Mouse (Mus musculus): Measurements from ENCODE around the gene Nab2. TPM values are rescaled to one million over a fixed set of nuclear protein-coding genes. Genes with fewer than 3 reads are reported as not detected.

Gene Nab2
- polyA plus RNA-seq, 1 experiment from 2014 or later: 7.5 TPM

DNA sequence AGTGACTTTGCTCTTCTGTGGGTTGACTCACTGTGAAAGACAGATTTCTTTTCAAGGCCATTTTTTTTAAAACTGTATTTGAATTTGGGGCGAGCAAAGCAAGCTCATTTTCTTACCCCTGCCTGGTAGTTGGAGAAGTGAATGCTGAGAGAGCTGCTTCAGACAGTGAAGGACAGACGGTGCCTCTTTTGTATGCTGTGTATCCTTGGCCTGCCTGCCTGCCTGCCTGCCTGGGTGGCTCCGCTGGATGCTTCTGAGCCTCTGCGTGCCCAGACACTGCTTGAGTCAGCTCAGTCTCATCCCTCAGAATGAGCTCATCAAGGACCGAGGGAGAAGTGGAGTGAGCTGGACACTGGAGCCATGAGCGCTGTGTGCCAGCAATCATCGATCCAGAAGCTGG lies 30.6 kb upstream of the Nab2 start:
- H3K36me3 ChIP-seq (ENCODE audit: control insufficient read depth, insufficient read depth, low read length): no peaks in the 10 kb centered on the region
- H3K9me3 ChIP-seq (ENCODE audit: control insufficient read depth, low read length): no peaks in the 10 kb centered on the region
- H3K9ac ChIP-seq (ENCODE audit: low read depth, low read length): no peak overlapping the region
- no peak overlapping the region for H3K27ac ChIP-seq (ENCODE audit: low read length)
- no peaks in the 10 kb centered on the region for H3K27me3 ChIP-seq (replicated peaks; ENCODE audit: control insufficient read depth, insufficient read depth, low read length)
- H3K4me1 ChIP-seq (ENCODE audit: control insufficient read depth, insufficient read depth, low read length): peaks cover 4% of the 10 kb centered on the region; the same call in 1 of the 2 replicates
- ATAC-seq: no peak
- no peak overlapping the region for H3K4me3 ChIP-seq (ENCODE audit: low read length)
- WGBS: 91% methylated on average over 7 of the region's 7 CpGs
- H3K4me2 ChIP-seq (ENCODE audit: low read depth, low read length): no peak overlapping the region

DNA sequence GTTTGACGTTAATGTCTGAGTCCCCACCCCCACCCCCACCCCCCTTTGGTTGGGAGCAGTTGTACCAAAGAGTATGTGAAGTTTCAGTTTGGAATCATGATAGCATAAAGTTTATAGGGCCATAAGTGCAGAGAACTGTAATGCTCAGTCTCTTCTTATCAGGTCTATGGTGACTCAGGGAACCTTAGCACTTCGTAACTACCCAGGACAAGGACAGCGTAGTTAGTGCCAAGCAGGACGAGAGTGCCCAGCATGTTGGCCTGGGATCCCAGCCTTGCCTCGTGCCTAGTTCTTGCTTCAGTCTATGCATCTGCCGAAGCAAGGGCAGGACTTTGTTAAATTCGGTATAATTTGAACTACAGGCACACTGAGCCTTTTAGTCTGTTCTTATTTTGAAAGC lies 27.4 kb upstream of the Nab2 start:
- Histone ChIP-seq H3K4me1 (ENCODE audit: control insufficient read depth, insufficient read depth, low read length) (peaks cover 4% of the 10 kb centered on the region; the same call in 1 of the 2 replicates), H3K4me2 (ENCODE audit: low read depth, low read length) (no peak overlapping the region), H3K9me3 (ENCODE audit: control insufficient read depth, low read length) (no peaks in the 10 kb centered on the region), H3K27ac (ENCODE audit: low read length) (no peak overlapping the region), H3K36me3 (ENCODE audit: control insufficient read depth, insufficient read depth, low read length) (no peaks in the 10 kb centered on the region), H3K27me3 (replicated peaks; ENCODE audit: control insufficient read depth, insufficient read depth, low read length) (no peaks in the 10 kb centered on the region), H3K4me3 (ENCODE audit: low read length) (no peak overlapping the region), H3K9ac (ENCODE audit: low read depth, low read length) (no peak overlapping the region)
- WGBS: 83% methylated on average over 7 of the region's 7 CpGs
- ATAC-seq: peak; percentile 79

DNA sequence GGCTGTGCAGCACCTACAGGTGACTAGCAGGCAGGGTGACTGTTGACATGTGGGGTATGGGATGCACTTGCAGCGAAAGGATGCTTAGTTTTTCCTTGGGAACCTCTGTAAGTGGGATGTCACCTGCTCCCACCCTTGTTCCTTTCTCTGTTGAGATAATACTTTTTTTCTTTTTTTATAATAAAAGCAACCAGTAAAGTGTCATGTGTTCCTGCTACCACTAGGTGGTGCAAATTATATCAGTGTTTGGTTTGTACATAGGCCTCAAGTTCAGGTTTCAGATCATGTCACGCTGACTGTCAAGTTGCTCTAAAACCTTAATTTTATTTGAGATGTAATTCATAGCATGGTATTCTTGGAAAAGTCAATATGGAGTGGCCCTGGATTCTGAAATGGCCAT lies 26.3 kb upstream of the Nab2 start:
- 54% methylated on average over 2 of the region's 2 CpGs for WGBS
- no peaks in the 10 kb centered on the region for H3K36me3 ChIP-seq (ENCODE audit: control insufficient read depth, insufficient read depth, low read length)
- ATAC-seq: 0 out of 2 replicates have a peak, but pooled peaks have one; percentile 31

DNA sequence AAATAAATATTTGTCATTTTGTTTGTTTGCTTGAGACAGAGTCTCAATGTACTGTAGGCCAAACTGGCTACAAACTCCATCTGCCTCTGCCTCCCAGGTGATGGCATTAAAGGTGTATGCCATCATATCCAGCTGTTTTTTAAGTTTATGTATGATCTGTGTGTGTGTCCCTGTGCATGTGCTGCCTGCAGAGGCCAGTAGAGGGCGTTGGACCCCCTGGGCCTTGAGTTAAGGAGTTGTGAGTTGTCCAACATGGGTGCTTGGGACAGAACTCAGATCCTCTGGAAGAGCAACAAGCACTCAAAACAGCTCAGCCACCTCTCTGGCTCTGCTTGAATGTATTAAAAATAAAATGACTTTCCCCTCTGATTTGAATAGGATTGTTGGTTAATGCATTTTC lies 22.7 kb upstream of the Nab2 start:
- H3K4me2 ChIP-seq (ENCODE audit: low read depth, low read length): no peak overlapping the region
- no peak for ATAC-seq
- 0 out of 2 replicates have a peak, but pooled peaks cover 4% of the 10 kb centered on the region for H3K36me3 ChIP-seq (ENCODE audit: control insufficient read depth, insufficient read depth, low read length)
- peaks cover 4% of the 10 kb centered on the region; the same call in 1 of the 2 replicates for H3K4me1 ChIP-seq (ENCODE audit: control insufficient read depth, insufficient read depth, low read length)
- WGBS: 28% methylated on average over 1 of the region's 1 CpGs
- H3K27ac ChIP-seq (ENCODE audit: low read length): no peak overlapping the region
- no peak overlapping the region for H3K4me3 ChIP-seq (ENCODE audit: low read length)
- no peaks in the 10 kb centered on the region for H3K9me3 ChIP-seq (ENCODE audit: control insufficient read depth, low read length)
- H3K27me3 ChIP-seq (replicated peaks; ENCODE audit: control insufficient read depth, insufficient read depth, low read length): no peaks in the 10 kb centered on the region
- no peak overlapping the region for H3K9ac ChIP-seq (ENCODE audit: low read depth, low read length)

More for the DNA sequence above, 26.3 kb upstream of the Nab2 start:
- H3K27ac ChIP-seq (ENCODE audit: low read length): no peak overlapping the region
- H3K4me1 ChIP-seq (ENCODE audit: control insufficient read depth, insufficient read depth, low read length): peaks cover 4% of the 10 kb centered on the region; the same call in 1 of the 2 replicates
- H3K4me2 ChIP-seq (ENCODE audit: low read depth, low read length): no peak overlapping the region
- H3K9me3 ChIP-seq (ENCODE audit: control insufficient read depth, low read length): no peaks in the 10 kb centered on the region
- no peak overlapping the region for H3K4me3 ChIP-seq (ENCODE audit: low read length)
- H3K27me3 ChIP-seq (replicated peaks; ENCODE audit: control insufficient read depth, insufficient read depth, low read length): no peaks in the 10 kb centered on the region
- no peak overlapping the region for H3K9ac ChIP-seq (ENCODE audit: low read depth, low read length)

DNA sequence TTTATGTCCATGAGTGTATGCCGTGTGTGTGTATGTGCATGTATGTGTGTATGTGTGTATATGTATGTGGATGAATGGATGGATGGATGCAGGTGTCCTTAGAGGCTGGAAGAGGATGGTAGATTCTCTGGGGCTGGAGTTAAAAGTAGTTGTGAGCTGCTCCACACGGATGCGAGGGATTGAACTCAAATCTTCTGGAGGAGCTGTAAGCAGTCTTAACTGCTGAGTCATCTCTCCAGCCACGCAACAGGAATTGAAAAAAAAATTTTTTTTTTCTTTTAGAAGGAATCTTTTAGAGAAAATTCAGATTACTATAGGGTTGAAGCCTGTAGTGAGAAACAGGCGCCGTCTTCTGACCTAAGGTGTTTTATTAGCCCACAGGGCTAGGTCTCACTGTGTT lies 14.5 kb upstream of the Nab2 start:
- H3K9me3 ChIP-seq (ENCODE audit: control insufficient read depth, low read length): no peaks in the 10 kb centered on the region
- H3K9ac ChIP-seq (ENCODE audit: low read depth, low read length): no peak overlapping the region
- no peak overlapping the region for H3K4me2 ChIP-seq (ENCODE audit: low read depth, low read length)
- peaks cover 6% of the 10 kb centered on the region for H3K4me1 ChIP-seq (ENCODE audit: control insufficient read depth, insufficient read depth, low read length)
- H3K4me3 ChIP-seq (ENCODE audit: low read length): no peak overlapping the region
- WGBS: 84% methylated on average over 6 of the region's 6 CpGs
- H3K27ac ChIP-seq (ENCODE audit: low read length): no peak overlapping the region
- ATAC-seq: no peak
- no peaks in the 10 kb centered on the region for H3K27me3 ChIP-seq (replicated peaks; ENCODE audit: control insufficient read depth, insufficient read depth, low read length)
- H3K36me3 ChIP-seq (ENCODE audit: control insufficient read depth, insufficient read depth, low read length): no peaks in the 10 kb centered on the region

DNA sequence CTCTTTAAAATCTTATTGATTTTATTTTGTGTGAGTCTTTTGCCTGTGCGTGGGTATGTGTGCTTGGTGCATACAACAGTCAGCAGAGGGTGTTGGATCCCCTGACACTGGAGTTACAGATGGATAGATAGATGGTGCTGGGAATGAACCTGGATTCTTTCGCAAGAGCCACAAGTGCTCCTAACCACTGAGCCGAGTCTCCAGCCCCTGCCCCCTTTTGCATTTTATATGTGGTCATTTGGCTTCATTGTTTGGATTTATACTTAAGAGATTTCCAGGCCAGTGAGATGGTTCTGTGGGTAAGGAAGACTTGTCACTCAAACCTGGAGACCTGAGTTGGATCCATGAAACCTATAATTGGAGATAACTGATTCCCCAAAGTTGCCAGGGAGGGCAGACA lies 11.5 kb upstream of the Nab2 start:
- ATAC-seq: no peak
- Histone ChIP-seq H3K9ac (ENCODE audit: low read depth, low read length) (no peak overlapping the region), H3K27me3 (replicated peaks; ENCODE audit: control insufficient read depth, insufficient read depth, low read length) (no peaks in the 10 kb centered on the region), H3K27ac (ENCODE audit: low read length) (no peak overlapping the region), H3K4me1 (ENCODE audit: control insufficient read depth, insufficient read depth, low read length) (peaks cover 9% of the 10 kb centered on the region), H3K4me3 (ENCODE audit: low read length) (no peak overlapping the region), H3K9me3 (ENCODE audit: control insufficient read depth, low read length) (no peaks in the 10 kb centered on the region), H3K36me3 (ENCODE audit: control insufficient read depth, insufficient read depth, low read length) (no peaks in the 10 kb centered on the region), H3K4me2 (ENCODE audit: low read depth, low read length) (no peak overlapping the region)
- 88% methylated on average over 3 of the region's 3 CpGs for WGBS

DNA sequence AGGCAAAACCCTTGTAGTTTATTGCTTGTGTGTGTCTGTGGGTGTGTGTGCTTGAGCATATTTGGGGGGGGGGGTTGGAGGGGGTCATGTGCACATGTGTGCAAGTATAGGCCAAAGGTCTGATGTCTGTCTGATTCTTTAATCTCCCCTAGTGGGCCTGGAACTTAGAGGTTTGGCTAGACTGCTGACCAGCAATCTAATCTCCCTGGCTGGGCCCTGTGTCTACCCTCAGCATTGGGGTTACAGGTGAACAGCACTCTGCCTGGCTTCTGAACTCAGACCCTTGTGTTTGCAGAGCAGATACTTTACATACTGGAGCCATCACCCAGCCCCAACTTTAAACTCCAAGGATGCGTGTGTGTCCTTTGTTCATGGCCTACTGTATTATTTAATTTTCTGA lies 10.8 kb upstream of the Nab2 start:
- Histone ChIP-seq H3K9me3 (ENCODE audit: control insufficient read depth, low read length) (no peaks in the 10 kb centered on the region), H3K4me2 (ENCODE audit: low read depth, low read length) (no peak overlapping the region), H3K9ac (ENCODE audit: low read depth, low read length) (no peak overlapping the region), H3K36me3 (ENCODE audit: control insufficient read depth, insufficient read depth, low read length) (no peaks in the 10 kb centered on the region), H3K4me3 (ENCODE audit: low read length) (no peak overlapping the region), H3K27ac (ENCODE audit: low read length) (no peak overlapping the region), H3K4me1 (ENCODE audit: control insufficient read depth, insufficient read depth, low read length) (peaks cover 9% of the 10 kb centered on the region), H3K27me3 (replicated peaks; ENCODE audit: control insufficient read depth, insufficient read depth, low read length) (no peaks in the 10 kb centered on the region)
- ATAC-seq: no peak
- WGBS: 89% methylated on average over 1 of the region's 1 CpGs

DNA sequence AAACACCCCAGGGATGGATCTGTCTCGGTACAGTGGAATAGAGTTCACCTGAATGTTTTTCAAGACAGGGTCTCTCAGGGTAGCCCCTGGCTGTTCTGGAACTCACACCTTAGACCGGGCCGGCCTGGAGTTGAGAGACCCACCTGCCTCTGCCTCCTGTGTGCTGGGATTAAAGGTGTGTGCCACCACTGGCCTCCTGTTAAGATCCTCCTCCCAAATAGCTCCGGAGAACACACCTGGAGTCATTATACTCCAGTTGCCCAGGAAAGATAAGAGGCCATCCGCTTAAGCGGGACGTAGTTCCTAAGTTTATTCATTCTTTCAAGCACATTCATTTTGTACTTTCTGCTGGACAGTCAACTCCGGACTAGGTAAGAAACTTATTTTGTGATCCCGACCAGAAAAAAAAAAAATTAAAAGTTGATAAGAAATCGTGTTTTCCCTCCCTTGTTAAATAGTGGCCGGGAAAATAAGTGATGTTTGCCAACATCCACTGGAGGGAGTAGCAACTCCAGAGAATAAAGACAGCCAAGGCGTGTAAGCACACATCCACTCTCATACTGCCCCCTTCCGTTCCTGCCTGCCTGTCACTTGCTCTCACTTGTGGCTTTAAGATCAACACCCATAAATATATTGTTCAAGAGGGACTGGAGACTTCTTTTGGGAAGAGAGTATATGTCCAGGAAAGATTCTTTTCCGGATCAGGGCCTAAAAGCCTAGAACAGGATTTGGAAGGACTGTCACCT lies 9.4 kb upstream of the Nab2 start:
- H3K27me3 ChIP-seq (replicated peaks; ENCODE audit: control insufficient read depth, insufficient read depth, low read length): no peaks in the 10 kb centered on the region
- peak overlapping the region; percentile 79 for H3K9ac ChIP-seq (ENCODE audit: low read depth, low read length)
- H3K4me2 ChIP-seq (ENCODE audit: low read depth, low read length): peak overlapping the region; percentile 98
- H3K27ac ChIP-seq (ENCODE audit: low read length): peak overlapping the region; percentile 63; the same call in 1 of the 2 replicates
- H3K4me3 ChIP-seq (ENCODE audit: low read length): peak overlapping the region; percentile 85
- ATAC-seq: peak; percentile 1; the same call in 1 of the 2 replicates
- 6% methylated on average over 14 of the region's 14 CpGs for WGBS
- no peaks in the 10 kb centered on the region for H3K36me3 ChIP-seq (ENCODE audit: control insufficient read depth, insufficient read depth, low read length)
- no peaks in the 10 kb centered on the region for H3K9me3 ChIP-seq (ENCODE audit: control insufficient read depth, low read length)
- peaks cover 9% of the 10 kb centered on the region for H3K4me1 ChIP-seq (ENCODE audit: control insufficient read depth, insufficient read depth, low read length)

DNA sequence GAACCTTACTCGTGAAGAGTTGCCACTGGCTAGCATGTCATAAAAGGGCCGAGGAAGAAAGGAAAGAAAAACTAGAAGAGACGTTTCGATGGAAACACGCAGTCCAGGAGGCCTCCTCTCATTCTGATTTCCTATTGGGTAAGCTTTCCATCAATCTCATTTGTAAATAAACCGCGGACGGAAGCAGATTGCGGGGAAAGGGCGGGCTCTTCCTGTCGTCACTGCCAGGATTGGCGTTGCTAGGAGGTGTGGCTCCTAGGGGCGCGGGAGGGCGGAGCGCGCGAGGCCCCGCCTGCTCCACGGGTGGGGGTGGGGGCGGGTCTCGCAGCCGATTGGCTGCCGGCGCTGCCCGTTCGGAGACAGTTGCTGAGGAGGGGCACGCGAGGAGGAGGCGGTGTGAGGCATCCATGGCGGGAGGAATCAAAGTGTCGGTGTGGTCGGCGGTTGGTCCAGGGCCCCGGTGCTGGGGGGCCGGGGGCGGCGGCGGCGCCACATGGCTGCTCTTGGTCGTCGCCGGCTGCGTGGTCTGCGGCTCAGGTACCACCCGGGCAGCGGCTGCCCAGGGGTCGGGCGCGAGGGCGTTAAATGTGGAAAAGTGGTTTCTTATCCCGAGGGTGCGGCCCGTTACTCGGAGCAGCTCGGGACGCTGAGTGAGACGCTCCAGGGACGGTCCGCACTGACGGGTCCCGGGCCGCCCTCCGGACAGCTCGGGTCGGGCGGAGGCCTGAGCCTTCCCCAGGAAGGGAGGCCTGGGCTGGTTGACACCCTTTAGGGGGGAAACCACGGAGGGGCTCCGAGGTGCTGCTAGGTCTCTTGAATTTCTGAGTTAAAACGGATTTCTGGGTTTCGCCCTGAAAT lies 8.6 kb upstream of the Nab2 start:
- under 1% methylated on average over 70 of the region's 71 CpGs for WGBS
- Histone ChIP-seq H3K9ac (ENCODE audit: low read depth, low read length) (peak overlapping the region; percentile 79), H3K4me2 (ENCODE audit: low read depth, low read length) (peak overlapping the region; percentile 98), H3K4me3 (ENCODE audit: low read length) (peak overlapping the region; percentile 85), H3K27me3 (replicated peaks; ENCODE audit: control insufficient read depth, insufficient read depth, low read length) (no peaks in the 10 kb centered on the region), H3K36me3 (ENCODE audit: control insufficient read depth, insufficient read depth, low read length) (no peaks in the 10 kb centered on the region), H3K9me3 (ENCODE audit: control insufficient read depth, low read length) (no peaks in the 10 kb centered on the region), H3K27ac (ENCODE audit: low read length) (peak overlapping the region; percentile 63), H3K4me1 (ENCODE audit: control insufficient read depth, insufficient read depth, low read length) (peaks cover 9% of the 10 kb centered on the region)
- peak; percentile 95 for ATAC-seq

Measured in intestine, embryonic 16.5 days (tissue).